Mouse (Mus musculus): ENCODE results near the gene Nhsl1. TPM values are rescaled to one million over a fixed set of nuclear protein-coding genes. Genes with fewer than 3 reads are reported as not detected.

Nhsl1 gene
- polyA plus RNA-seq, 1 experiment from 2014 or later = 12.6 TPM

DNA sequence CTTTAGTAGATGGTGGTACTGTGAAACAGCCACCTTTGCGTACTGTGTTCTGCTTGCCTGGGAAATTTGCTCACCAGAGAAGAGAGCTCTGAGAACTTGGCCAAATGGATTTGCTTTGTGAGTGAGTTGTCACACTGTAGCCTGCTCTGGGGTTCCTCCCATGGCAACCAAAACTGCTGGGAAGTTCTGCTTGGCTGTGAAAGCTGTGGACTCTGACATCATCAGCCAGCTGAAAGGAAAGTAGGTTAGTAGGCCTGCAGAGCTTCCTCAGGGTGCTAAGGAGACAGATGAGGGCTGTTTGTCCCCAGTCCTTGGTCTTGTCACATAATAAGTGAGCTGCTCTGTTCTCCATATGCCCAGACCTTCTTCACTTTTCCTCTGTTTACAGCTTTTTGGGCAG is 189.8 kb downstream of the Nhsl1 start:
- DNase-seq (ENCODE audit: low spot score) = no peak

GRCm38 (mm10) chr10:18510663-18511062 is 191.9 kb downstream of the Nhsl1 start:
- no peaks in the 10 kb centered on the region for H3K9me3 ChIP-seq
- DNase-seq (ENCODE audit: low spot score) = no peak
- 87% methylated on average over 3 of the region's 3 CpGs for WGBS
- no peak overlapping the region for H3K27ac ChIP-seq (replicated peaks)
- H3K27me3 ChIP-seq (replicated peaks; ENCODE audit: low read depth, poor library complexity, severe bottlenecking) = no peaks in the 10 kb centered on the region
- H3K36me3 ChIP-seq (replicated peaks) = peaks cover 20% of the 10 kb centered on the region
- H3K4me1 ChIP-seq = peaks cover 28% of the 10 kb centered on the region
- H3K4me3 ChIP-seq = no peak overlapping the region

More for the DNA sequence above, 189.8 kb downstream of the Nhsl1 start:
- peaks cover 33% of the 10 kb centered on the region for H3K4me1 ChIP-seq
- H3K9me3 ChIP-seq = no peaks in the 10 kb centered on the region
- H3K4me3 ChIP-seq = no peak overlapping the region
- H3K27ac ChIP-seq (replicated peaks) = no peak overlapping the region
- 92% methylated on average over 1 of the region's 1 CpGs for WGBS
- H3K36me3 ChIP-seq (replicated peaks) = peaks cover 16% of the 10 kb centered on the region
- no peaks in the 10 kb centered on the region for H3K27me3 ChIP-seq (replicated peaks; ENCODE audit: low read depth, poor library complexity, severe bottlenecking)

GRCm38 (mm10) chr10:18511496-18511895 is 192.7 kb downstream of the Nhsl1 start:
- no peak overlapping the region for H3K27ac ChIP-seq (replicated peaks)
- no peak for DNase-seq (ENCODE audit: low spot score)
- no peaks in the 10 kb centered on the region for H3K9me3 ChIP-seq
- no peaks in the 10 kb centered on the region for H3K27me3 ChIP-seq (replicated peaks; ENCODE audit: low read depth, poor library complexity, severe bottlenecking)
- H3K4me3 ChIP-seq = no peak overlapping the region
- WGBS = 88% methylated on average over 11 of the region's 11 CpGs
- H3K4me1 ChIP-seq = peaks cover 19% of the 10 kb centered on the region
- peaks cover 26% of the 10 kb centered on the region for H3K36me3 ChIP-seq (replicated peaks)

DNA sequence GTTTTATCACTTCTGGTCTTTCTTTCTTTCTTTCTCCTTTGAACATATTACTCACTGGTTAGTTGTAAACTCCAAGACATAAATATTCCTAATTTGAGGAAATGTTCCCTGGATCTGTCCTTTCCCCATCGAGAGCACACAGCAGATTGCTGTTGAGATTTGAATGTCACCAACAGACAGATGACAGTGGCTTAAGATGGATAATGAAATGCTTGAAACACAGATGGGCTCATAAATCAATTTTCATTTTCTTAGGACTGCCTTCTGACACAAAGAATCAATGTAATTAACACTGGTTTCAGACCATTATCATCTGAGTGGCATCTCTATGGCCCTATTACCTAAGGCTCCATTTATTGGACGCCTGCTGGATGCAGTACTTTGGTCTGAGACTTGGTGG is 203.8 kb downstream of the Nhsl1 start:
- Histone ChIP-seq H3K27me3 (replicated peaks; ENCODE audit: low read depth, poor library complexity, severe bottlenecking) (no peaks in the 10 kb centered on the region), H3K27ac (replicated peaks) (no peak overlapping the region), H3K4me3 (no peak overlapping the region), H3K9me3 (no peaks in the 10 kb centered on the region), H3K4me1 (peaks cover 24% of the 10 kb centered on the region), H3K36me3 (replicated peaks) (peaks cover 52% of the 10 kb centered on the region)
- 85% methylated on average over 2 of the region's 2 CpGs for WGBS
- no peak for DNase-seq (ENCODE audit: low spot score)

DNA sequence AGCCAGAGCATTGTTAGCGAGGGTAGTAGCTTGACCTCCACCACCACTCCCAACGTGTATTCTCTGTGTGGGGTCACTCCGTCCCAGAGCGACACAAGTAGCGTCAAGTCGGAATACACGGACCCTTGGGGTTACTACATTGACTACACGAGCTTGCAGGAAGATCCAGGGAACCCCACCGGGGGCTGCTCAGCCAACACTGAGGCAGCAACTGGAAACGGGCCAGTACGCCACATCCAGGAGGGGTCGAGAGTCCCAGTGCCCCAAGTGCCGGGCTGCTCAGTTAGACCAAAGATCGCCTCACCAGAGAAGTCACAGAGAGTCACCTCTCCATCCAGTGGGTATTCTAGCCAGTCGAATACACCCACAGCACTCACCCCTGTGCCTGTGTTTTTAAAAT is 206.5 kb downstream of the Nhsl1 start:
- Histone ChIP-seq H3K4me1 (peaks cover 24% of the 10 kb centered on the region), H3K4me3 (no peak overlapping the region), H3K36me3 (replicated peaks) (peaks cover 48% of the 10 kb centered on the region), H3K27ac (replicated peaks) (0 out of 2 replicates have a peak overlapping the region, but pooled peaks have one; percentile 3), H3K9me3 (no peaks in the 10 kb centered on the region), H3K27me3 (replicated peaks; ENCODE audit: low read depth, poor library complexity, severe bottlenecking) (no peaks in the 10 kb centered on the region)
- WGBS = 76% methylated on average over 15 of the region's 15 CpGs
- DNase-seq (ENCODE audit: low spot score) = no peak

DNA sequence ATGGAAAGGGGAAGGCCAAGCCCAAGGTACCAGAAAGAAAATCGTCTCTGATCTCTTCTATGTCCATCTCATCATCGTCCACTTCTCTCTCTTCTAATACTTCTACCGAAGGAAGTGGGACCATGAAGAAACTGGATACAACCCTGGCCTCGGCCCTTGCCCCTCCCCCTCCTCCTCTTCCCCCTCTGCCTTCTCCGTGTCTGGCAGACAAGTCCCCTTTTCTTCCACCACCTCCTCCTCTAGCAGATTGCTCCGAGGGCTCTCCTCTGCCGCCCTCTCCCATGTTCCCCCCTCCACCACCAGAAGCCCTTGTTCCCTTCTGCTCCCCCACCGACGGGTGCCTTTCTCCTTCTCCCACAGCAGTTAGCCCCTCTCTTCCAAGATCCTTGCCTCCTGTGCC is 206.9 kb downstream of the Nhsl1 start:
- no peak overlapping the region for H3K4me3 ChIP-seq
- peaks cover 24% of the 10 kb centered on the region for H3K4me1 ChIP-seq
- no peaks in the 10 kb centered on the region for H3K9me3 ChIP-seq
- DNase-seq (ENCODE audit: low spot score) = peak; percentile 30
- 41% methylated on average over 9 of the region's 9 CpGs for WGBS
- H3K27ac ChIP-seq (replicated peaks) = peak overlapping the region; percentile 49
- H3K36me3 ChIP-seq (replicated peaks) = peaks cover 48% of the 10 kb centered on the region
- H3K27me3 ChIP-seq (replicated peaks; ENCODE audit: low read depth, poor library complexity, severe bottlenecking) = no peaks in the 10 kb centered on the region

GRCm38 (mm10) chr10:18526184-18526850 is 207.5 kb downstream of the Nhsl1 start:
- H3K27ac ChIP-seq (replicated peaks) = peak overlapping the region; percentile 49
- peaks cover 49% of the 10 kb centered on the region for H3K36me3 ChIP-seq (replicated peaks)

DNA sequence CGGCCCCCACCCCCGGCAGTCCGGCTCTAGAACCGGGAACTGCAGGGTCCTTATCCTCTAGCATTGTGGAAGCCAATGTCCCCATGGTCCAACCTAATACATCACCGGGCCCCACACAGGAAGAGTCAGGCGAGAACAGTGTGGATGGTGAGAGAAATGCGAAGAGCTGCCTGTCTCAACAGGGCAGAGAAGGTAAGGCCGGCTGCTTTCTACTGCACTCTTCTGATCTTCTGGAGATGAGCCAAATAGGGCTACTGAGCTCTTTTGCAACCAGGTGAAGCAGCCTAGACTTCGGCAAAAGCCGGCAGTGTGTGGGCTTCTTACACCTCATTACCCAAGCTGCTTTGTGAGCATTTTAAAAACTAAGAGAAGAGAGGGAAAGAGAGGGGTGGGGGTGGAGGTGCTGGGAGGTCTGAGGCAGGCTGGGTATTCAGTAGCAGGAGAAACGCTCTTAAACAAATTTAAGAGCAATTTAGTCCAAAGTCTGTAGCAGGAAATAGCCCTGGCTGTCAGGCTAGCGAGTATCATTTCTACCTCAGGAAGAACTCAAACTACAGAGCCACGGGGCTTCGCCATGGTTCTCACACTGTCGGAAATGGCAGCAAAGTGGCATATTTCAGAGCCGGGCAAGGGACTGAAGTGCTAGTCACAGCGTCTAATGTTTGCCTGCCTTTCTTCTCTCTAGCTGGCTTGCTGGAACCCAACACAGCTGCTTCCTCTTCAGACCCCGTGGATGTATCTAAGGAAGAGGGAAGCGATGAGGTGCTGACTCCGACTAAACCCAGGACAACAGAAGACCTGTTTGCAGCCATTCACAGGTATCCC is 208.3 kb downstream of the Nhsl1 start:
- peak overlapping the region; percentile 35 for H3K27ac ChIP-seq (replicated peaks)
- DNase-seq (ENCODE audit: low spot score) = no peak
- 78% methylated on average over 20 of the region's 20 CpGs for WGBS
- peaks cover 56% of the 10 kb centered on the region for H3K36me3 ChIP-seq (replicated peaks)
- peaks cover 24% of the 10 kb centered on the region for H3K4me1 ChIP-seq
- no peaks in the 10 kb centered on the region for H3K9me3 ChIP-seq
- peaks cover 6% of the 10 kb centered on the region; the same call in 1 of the 2 replicates for H3K27me3 ChIP-seq (replicated peaks; ENCODE audit: low read depth, poor library complexity, severe bottlenecking)
- H3K4me3 ChIP-seq = no peak overlapping the region

More at GRCm38 (mm10) chr10:18526184-18526850, 207.5 kb downstream of the Nhsl1 start:
- Histone ChIP-seq H3K27me3 (replicated peaks; ENCODE audit: low read depth, poor library complexity, severe bottlenecking) (no peaks in the 10 kb centered on the region), H3K9me3 (no peaks in the 10 kb centered on the region), H3K4me1 (peaks cover 24% of the 10 kb centered on the region), H3K4me3 (no peak overlapping the region)
- DNase-seq (ENCODE audit: low spot score) = no peak
- 83% methylated on average over 22 of the region's 22 CpGs for WGBS

GRCm38 (mm10) chr10:18527766-18528165 is 209.0 kb downstream of the Nhsl1 start:
- 78% methylated on average over 7 of the region's 7 CpGs for WGBS
- H3K36me3 ChIP-seq (replicated peaks) = peaks cover 60% of the 10 kb centered on the region
- peaks cover 6% of the 10 kb centered on the region; the same call in 1 of the 2 replicates for H3K27me3 ChIP-seq (replicated peaks; ENCODE audit: low read depth, poor library complexity, severe bottlenecking)

DNA sequence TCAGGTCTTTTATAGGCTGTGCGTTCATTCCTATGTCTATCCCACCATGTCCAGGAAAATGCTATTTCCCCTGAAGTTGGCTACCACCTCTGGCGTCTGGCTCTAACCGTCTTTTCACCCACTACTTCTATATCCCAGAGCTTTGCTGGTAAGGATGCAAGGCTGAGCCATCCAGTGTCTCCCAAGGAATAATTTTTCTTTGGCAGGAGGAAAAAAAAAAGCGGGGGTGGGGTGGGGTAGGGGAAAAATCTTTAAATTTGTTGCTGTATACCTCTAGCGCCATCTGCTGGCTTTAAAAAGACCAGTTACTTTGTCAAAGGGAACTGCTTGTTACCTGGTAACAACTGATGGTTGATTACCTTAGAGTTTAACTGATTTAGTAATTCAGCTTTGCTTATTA is 209.7 kb downstream of the Nhsl1 start:
- Histone ChIP-seq H3K4me3 (no peak overlapping the region), H3K27me3 (replicated peaks; ENCODE audit: low read depth, poor library complexity, severe bottlenecking) (peaks cover 6% of the 10 kb centered on the region; the same call in 1 of the 2 replicates), H3K27ac (replicated peaks) (no peak overlapping the region), H3K4me1 (peaks cover 24% of the 10 kb centered on the region), H3K9me3 (no peaks in the 10 kb centered on the region), H3K36me3 (replicated peaks) (peaks cover 58% of the 10 kb centered on the region)
- 55% methylated on average over 5 of the region's 5 CpGs for WGBS
- no peak for DNase-seq (ENCODE audit: low spot score)

More at GRCm38 (mm10) chr10:18527766-18528165, 209.0 kb downstream of the Nhsl1 start:
- no peaks in the 10 kb centered on the region for H3K9me3 ChIP-seq
- no peak overlapping the region for H3K4me3 ChIP-seq
- DNase-seq (ENCODE audit: low spot score) = no peak
- H3K27ac ChIP-seq (replicated peaks) = no peak overlapping the region
- H3K4me1 ChIP-seq = peaks cover 24% of the 10 kb centered on the region

GRCm38 (mm10) chr10:18529177-18529576 is 210.4 kb downstream of the Nhsl1 start:
- peaks cover 6% of the 10 kb centered on the region; the same call in 1 of the 2 replicates for H3K27me3 ChIP-seq (replicated peaks; ENCODE audit: low read depth, poor library complexity, severe bottlenecking)
- H3K4me3 ChIP-seq = no peak overlapping the region
- H3K36me3 ChIP-seq (replicated peaks) = peaks cover 55% of the 10 kb centered on the region
- H3K4me1 ChIP-seq = peaks cover 24% of the 10 kb centered on the region
- no peaks in the 10 kb centered on the region for H3K9me3 ChIP-seq
- no peak for DNase-seq (ENCODE audit: low spot score)
- H3K27ac ChIP-seq (replicated peaks) = no peak overlapping the region
- WGBS = 80% methylated on average over 4 of the region's 4 CpGs

DNA sequence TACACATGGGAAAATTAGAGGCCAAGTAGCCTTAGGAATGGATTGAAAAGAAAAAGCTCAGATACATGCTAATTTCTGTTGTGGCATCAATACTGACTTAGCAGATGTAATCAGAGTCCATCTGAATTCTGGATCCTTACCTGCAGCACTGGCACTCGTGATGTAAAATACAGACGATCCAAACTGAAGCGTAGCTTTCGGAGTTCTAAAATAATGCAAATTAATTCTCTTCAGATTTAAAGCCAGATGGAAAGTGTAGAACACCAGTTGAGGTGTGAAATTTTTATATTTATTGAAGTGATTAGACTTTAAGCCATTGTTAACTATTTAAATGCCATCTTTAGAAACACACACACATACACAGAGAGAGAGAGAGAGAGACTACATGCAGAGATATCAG is 211.4 kb downstream of the Nhsl1 start:
- no peak for DNase-seq (ENCODE audit: low spot score)
- Histone ChIP-seq H3K36me3 (replicated peaks) (peaks cover 50% of the 10 kb centered on the region), H3K4me3 (no peak overlapping the region), H3K27ac (replicated peaks) (no peak overlapping the region), H3K9me3 (no peaks in the 10 kb centered on the region), H3K27me3 (replicated peaks; ENCODE audit: low read depth, poor library complexity, severe bottlenecking) (peaks cover 6% of the 10 kb centered on the region; the same call in 1 of the 2 replicates), H3K4me1 (peaks cover 22% of the 10 kb centered on the region)
- 97% methylated on average over 4 of the region's 4 CpGs for WGBS
